Mouse (Mus musculus): ENCODE results near the gene Ndufa8. TPM values are rescaled to one million over a fixed set of nuclear protein-coding genes. Genes with fewer than 3 reads are reported as not detected.

The Ndufa8 gene
- polyA plus RNA-seq, 1 experiment from 2014 or later: 374 TPM

GRCm38 (mm10) chr2:36039297-36039985 is 9.8 kb downstream of the Ndufa8 start:
- Histone ChIP-seq H3K4me1 (0 out of 2 replicates have a peak, but pooled peaks cover 4% of the 10 kb centered on the region), H3K36me3 (peaks cover 56% of the 10 kb centered on the region), H3K4me3 (replicated peaks) (no peak overlapping the region), H3K9me3 (replicated peaks) (no peaks in the 10 kb centered on the region), H3K4me2 (no peak overlapping the region), H3K27me3 (replicated peaks) (no peaks in the 10 kb centered on the region), H3K9ac (replicated peaks) (no peak overlapping the region), H3K27ac (replicated peaks) (no peak overlapping the region)
- ATAC-seq (ENCODE audit: low FRiP score): no peak; the same call in 1 of the 2 replicates
- WGBS: 82% methylated on average over 7 of the region's 7 CpGs

GRCm38 (mm10) chr2:36035413-36036081 is 13.7 kb downstream of the Ndufa8 start:
- Histone ChIP-seq H3K27ac (replicated peaks) (no peak overlapping the region), H3K4me2 (no peak overlapping the region), H3K27me3 (replicated peaks) (no peaks in the 10 kb centered on the region), H3K4me1 (no peaks in the 10 kb centered on the region), H3K4me3 (replicated peaks) (no peak overlapping the region), H3K9ac (replicated peaks) (no peak overlapping the region), H3K9me3 (replicated peaks) (no peaks in the 10 kb centered on the region), H3K36me3 (peaks cover 44% of the 10 kb centered on the region)
- WGBS: 81% methylated on average over 11 of the region's 11 CpGs
- ATAC-seq (ENCODE audit: low FRiP score): no peak

DNA sequence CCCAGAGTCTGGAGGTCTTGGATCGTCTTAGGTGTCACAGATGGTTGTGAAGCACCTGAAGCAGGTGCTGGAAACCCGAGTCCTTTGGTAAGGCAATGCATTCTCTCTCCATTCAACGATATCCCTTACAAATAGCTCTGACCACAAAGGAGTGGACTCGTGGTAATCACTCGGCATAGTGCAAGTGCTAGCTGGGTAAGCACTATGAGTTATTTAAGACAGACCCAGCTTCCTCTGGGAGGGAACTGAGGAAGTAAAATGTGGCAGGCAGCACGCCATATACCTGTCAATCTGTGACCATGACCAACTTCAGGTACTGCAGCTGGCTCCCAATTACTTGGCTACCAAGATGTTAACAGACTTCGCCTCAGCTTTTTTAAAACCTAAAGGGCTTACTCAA is 14.3 kb downstream of the Ndufa8 start:
- H3K4me1 ChIP-seq: no peaks in the 10 kb centered on the region
- no peak overlapping the region for H3K27ac ChIP-seq (replicated peaks)
- no peak for ATAC-seq (ENCODE audit: low FRiP score)
- 89% methylated on average over 7 of the region's 7 CpGs for WGBS
- no peak overlapping the region for H3K9ac ChIP-seq (replicated peaks)
- H3K9me3 ChIP-seq (replicated peaks): no peaks in the 10 kb centered on the region
- H3K27me3 ChIP-seq (replicated peaks): no peaks in the 10 kb centered on the region
- no peak overlapping the region for H3K4me2 ChIP-seq
- no peak overlapping the region for H3K4me3 ChIP-seq (replicated peaks)
- peaks cover 43% of the 10 kb centered on the region for H3K36me3 ChIP-seq

DNA sequence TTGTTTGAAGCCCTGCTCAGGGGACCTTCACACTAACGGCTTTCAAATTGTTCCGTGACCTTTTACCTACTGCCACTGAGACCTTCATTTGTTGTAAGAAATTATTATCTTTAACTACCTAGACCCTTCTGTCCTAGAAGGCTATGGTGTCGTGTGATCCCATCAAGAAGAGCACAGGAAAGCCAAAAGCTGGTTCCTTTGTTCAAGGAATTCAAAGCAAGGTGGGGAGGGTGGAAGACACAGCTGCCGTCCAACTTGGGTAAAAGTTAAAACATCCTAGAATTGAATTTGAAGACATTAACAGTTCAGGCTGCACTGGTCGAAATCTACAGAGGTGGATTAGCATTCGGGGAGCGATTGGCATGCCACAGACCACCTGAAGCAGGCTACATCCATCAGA is 15.2 kb downstream of the Ndufa8 start:
- Histone ChIP-seq H3K4me3 (replicated peaks) (no peak overlapping the region), H3K27me3 (replicated peaks) (no peaks in the 10 kb centered on the region), H3K9ac (replicated peaks) (no peak overlapping the region), H3K4me1 (no peaks in the 10 kb centered on the region), H3K4me2 (no peak overlapping the region), H3K9me3 (replicated peaks) (no peaks in the 10 kb centered on the region), H3K36me3 (peaks cover 34% of the 10 kb centered on the region), H3K27ac (replicated peaks) (no peak overlapping the region)
- 80% methylated on average over 7 of the region's 7 CpGs for WGBS
- no peak for ATAC-seq (ENCODE audit: low FRiP score)

GRCm38 (mm10) chr2:36032884-36033283 is 16.3 kb downstream of the Ndufa8 start:
- H3K9me3 ChIP-seq (replicated peaks): no peaks in the 10 kb centered on the region
- no peak for ATAC-seq (ENCODE audit: low FRiP score)
- WGBS: 84% methylated on average over 7 of the region's 7 CpGs

DNA sequence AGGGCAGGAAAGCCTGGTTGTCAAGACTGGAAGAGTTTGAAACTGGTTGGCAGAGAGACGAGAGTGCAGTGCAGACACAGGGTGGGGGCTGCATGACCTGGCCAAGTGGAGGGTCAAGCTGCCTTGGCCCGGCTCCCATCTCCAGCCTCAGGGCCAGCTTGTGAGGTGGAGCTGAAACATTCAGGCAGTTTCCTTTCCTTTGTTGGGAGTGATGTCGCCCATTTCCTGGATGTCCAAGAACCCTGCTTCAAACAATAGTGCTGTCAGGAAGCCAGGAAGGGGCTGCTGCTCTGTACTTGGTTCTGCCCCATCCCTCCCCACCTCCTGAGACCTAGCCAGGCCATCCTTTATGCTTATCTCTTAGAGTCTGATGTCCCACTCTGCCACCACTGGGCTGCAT is 25.9 kb downstream of the Ndufa8 start:
- peaks cover 9% of the 10 kb centered on the region for H3K4me1 ChIP-seq
- no peaks in the 10 kb centered on the region for H3K9me3 ChIP-seq (replicated peaks)
- H3K36me3 ChIP-seq: no peaks in the 10 kb centered on the region
- H3K9ac ChIP-seq (replicated peaks): no peak overlapping the region
- H3K27ac ChIP-seq (replicated peaks): no peak overlapping the region
- H3K27me3 ChIP-seq (replicated peaks): no peaks in the 10 kb centered on the region
- no peak overlapping the region for H3K4me2 ChIP-seq
- ATAC-seq (ENCODE audit: low FRiP score): no peak
- H3K4me3 ChIP-seq (replicated peaks): no peak overlapping the region
- WGBS: 63% methylated on average over 3 of the region's 3 CpGs

More at GRCm38 (mm10) chr2:36032884-36033283, 16.3 kb downstream of the Ndufa8 start:
- Histone ChIP-seq H3K27me3 (replicated peaks) (no peaks in the 10 kb centered on the region), H3K9ac (replicated peaks) (no peak overlapping the region), H3K4me3 (replicated peaks) (no peak overlapping the region), H3K4me2 (no peak overlapping the region), H3K4me1 (no peaks in the 10 kb centered on the region), H3K27ac (replicated peaks) (no peak overlapping the region), H3K36me3 (peaks cover 28% of the 10 kb centered on the region)

DNA sequence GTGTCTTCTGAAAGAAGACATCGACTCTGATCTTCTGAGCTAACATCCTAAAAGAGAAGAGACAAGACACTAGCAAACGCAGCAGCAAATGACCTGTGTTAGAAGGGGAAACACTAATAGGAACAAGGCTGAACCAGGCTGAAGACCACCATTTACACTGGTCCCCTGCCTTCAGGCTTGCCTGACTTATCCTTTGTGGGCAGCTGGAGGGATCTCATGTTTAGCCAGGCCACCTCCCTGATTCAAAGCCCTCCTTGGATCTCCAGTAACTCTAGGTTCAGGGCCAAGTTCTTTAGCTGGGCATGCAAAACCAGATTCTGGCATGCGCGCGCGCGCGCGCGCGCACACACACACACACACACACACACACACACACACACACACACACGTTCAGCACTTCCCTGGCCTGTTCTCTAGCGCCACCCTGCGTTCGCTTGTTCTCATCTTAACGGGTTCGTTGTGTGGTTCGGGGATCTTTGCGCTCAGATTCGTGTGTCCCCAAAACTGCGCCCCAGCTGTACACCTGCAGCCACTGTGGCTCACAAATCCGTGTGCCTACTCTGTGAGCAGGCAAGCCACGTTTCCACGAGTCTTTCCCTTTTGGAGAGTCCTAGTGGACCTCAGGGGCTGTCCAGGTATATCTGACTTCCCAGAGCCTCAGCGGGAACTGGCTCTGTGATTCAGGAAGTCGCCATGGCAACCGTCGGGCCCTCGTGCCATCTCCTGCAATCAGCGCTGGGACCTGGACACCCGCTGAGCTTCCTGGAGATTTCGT is 27.6 kb downstream of the Ndufa8 start:
- peak overlapping the region; percentile 63 for H3K4me2 ChIP-seq
- H3K9ac ChIP-seq (replicated peaks): peak overlapping the region; percentile 20; the same call in 1 of the 2 replicates
- H3K27ac ChIP-seq (replicated peaks): no peak overlapping the region
- 8% methylated on average over 32 of the region's 32 CpGs for WGBS
- peaks cover 9% of the 10 kb centered on the region for H3K4me1 ChIP-seq
- peak; percentile 82 for ATAC-seq (ENCODE audit: low FRiP score)
- peak overlapping the region; percentile 34 for H3K4me3 ChIP-seq (replicated peaks)
- no peaks in the 10 kb centered on the region for H3K27me3 ChIP-seq (replicated peaks)
- H3K36me3 ChIP-seq: no peaks in the 10 kb centered on the region
- H3K9me3 ChIP-seq (replicated peaks): no peaks in the 10 kb centered on the region

- H3K4me3 ChIP-seq (replicated peaks): no peak overlapping the region
- peaks cover 10% of the 10 kb centered on the region for H3K4me1 ChIP-seq
- peaks cover 32% of the 10 kb centered on the region for H3K27me3 ChIP-seq (replicated peaks)
- H3K4me2 ChIP-seq: no peak overlapping the region
- H3K9ac ChIP-seq (replicated peaks): no peak overlapping the region
- H3K27ac ChIP-seq (replicated peaks): no peak overlapping the region
- 54% methylated on average over 12 of the region's 12 CpGs for WGBS
- H3K36me3 ChIP-seq: no peaks in the 10 kb centered on the region
- no peak for ATAC-seq (ENCODE audit: low FRiP score)
- H3K9me3 ChIP-seq (replicated peaks): no peaks in the 10 kb centered on the region
Observed at GRCm38 (mm10) chr2:36013010-36013409, 36.2 kb downstream of the Ndufa8 start.

DNA sequence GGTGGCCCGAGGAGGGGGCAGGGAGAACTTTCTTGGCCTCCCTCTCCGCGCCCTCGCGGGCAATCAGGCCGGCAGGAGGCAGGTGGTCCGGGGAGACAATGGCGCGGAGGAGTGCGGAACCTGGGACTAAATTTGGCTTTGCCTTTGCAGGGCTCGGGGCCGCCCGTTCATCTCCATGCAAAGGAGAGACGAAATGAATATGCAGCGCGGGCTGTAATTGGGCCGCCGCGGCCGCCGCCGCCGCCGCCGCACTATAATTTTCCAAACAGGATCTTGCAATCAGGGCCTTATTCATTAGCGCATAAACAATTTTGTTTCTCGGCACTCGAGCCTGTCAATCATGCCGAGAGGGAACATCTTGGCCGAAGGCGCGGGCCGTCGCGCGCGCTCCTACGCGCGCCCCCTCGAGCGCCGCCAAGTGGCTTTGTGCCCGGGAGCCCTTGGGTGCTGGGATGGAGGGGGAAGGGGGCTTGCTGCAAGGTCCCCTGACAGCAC is 37.8 kb downstream of the Ndufa8 start:
- peak; percentile 39; the same call in 1 of the 2 replicates for ATAC-seq (ENCODE audit: low FRiP score)
- H3K4me1 ChIP-seq: peaks cover 10% of the 10 kb centered on the region
- peak overlapping the region; percentile 48 for H3K4me3 ChIP-seq (replicated peaks)
- under 1% methylated on average over 44 of the region's 44 CpGs for WGBS
- H3K4me2 ChIP-seq: peak overlapping the region; percentile 85
- no peaks in the 10 kb centered on the region for H3K9me3 ChIP-seq (replicated peaks)
- H3K27ac ChIP-seq (replicated peaks): no peak overlapping the region
- peaks cover 32% of the 10 kb centered on the region for H3K27me3 ChIP-seq (replicated peaks)
- peak overlapping the region; percentile 54 for H3K9ac ChIP-seq (replicated peaks)
- H3K36me3 ChIP-seq: no peaks in the 10 kb centered on the region

DNA sequence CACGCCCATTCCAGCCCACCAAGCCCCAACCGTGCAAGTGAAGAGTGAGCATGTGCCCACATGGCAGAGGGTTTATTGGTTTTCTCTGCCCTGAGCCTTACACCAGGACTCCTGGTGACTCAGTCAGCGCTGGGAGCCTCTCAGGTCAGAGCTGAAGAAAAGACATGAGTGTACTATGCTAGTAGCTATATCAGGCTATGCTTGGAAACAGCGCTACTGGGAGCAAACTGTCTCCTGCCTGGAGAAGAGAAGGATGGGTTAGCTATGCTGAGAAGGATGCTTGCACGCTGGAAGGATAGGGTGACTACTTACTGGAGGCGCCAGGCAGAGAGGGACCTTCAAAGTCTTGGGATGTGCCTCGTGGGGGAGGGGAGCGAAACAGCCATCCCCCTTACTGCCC is 38.6 kb downstream of the Ndufa8 start:
- Histone ChIP-seq H3K4me3 (replicated peaks) (no peak overlapping the region), H3K9me3 (replicated peaks) (no peaks in the 10 kb centered on the region), H3K4me1 (peaks cover 10% of the 10 kb centered on the region), H3K27me3 (replicated peaks) (peaks cover 32% of the 10 kb centered on the region), H3K27ac (replicated peaks) (no peak overlapping the region), H3K9ac (replicated peaks) (no peak overlapping the region), H3K36me3 (no peaks in the 10 kb centered on the region), H3K4me2 (peak overlapping the region; percentile 85; the same call in 1 of the 2 replicates)
- ATAC-seq (ENCODE audit: low FRiP score): peak; percentile 15; the same call in 1 of the 2 replicates
- 42% methylated on average over 8 of the region's 8 CpGs for WGBS

- Histone ChIP-seq H3K27me3 (replicated peaks) (peaks cover 32% of the 10 kb centered on the region), H3K4me2 (no peak overlapping the region), H3K9ac (replicated peaks) (no peak overlapping the region), H3K36me3 (no peaks in the 10 kb centered on the region), H3K9me3 (replicated peaks) (no peaks in the 10 kb centered on the region), H3K4me1 (peaks cover 10% of the 10 kb centered on the region), H3K4me3 (replicated peaks) (no peak overlapping the region), H3K27ac (replicated peaks) (no peak overlapping the region)
- 20% methylated on average over 4 of the region's 4 CpGs for WGBS
- peak; percentile 53; the same call in 1 of the 2 replicates for ATAC-seq (ENCODE audit: low FRiP score)
Observed at GRCm38 (mm10) chr2:36009386-36009785, 39.8 kb downstream of the Ndufa8 start.
